Mouse (Mus musculus): ENCODE results near the gene Flad1.
"Not testable (repeated sequence)": the region's sequence is repeated elsewhere in the genome, so short reads cannot be mapped to it uniquely, and the experiment has no call there.

Flad1 gene

DNA sequence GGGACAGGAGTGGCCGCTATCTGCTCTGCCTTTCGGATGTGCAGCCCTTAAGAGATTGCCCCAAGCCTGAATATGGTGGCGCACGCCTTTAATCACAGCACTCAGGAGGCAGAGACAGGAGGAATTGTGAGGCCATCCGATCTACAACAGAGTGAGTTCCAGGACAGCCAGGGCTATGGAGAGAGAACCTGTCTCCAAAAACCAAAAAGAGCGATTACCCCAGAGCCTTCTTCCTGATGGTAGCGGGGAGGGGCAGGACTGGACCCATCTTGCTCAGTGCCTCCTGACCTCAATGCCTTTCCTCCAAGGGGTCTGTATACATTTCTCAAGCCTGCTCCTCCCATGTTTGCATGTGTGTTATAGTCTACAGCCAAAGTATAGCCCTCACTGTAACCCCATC is 17.4 kb upstream of the Flad1 start:
- not testable (repeated sequence) for DNase-seq (ENCODE audit: low read depth, low spot score)

DNA sequence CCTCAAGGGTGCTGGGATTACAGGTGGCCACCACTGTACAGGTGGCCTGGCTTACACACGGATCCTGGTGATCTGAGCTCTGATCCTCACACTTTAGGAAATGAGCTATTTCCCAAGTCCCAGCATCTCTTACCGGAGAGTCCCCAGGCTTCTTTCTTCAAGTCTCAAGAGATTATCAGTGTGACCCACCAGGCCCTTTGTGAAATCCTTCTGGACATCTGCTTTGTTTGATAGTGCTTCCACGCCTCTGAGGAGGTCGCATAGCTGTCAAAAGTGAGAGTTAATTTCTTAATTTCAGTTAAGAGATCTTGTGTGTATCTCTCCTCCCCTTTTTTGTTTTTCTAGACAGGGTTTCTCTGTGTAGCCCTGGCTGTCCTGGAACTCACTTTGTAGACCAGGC is 14.2 kb upstream of the Flad1 start:
- no peak for DNase-seq (ENCODE audit: low read depth, low spot score)

DNA sequence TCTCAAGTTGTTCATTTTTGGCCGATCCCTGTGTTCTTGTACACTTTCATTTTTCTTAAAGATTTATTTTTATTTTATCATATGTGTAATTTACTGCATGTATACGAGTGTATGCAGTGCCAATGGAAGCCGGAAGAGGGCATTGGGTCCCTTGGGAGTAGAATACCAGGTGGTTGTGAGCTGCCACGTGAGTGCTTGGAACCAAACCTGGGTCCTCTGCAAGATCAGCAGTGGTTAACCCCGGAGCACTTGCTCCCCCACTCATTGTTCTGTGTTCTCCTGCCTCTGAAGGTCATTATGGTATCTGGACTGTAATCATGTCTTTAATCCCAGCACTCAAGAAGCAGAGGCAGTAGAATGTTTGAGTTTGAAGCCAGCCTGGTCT is 13.5 kb upstream of the Flad1 start:
- DNase-seq (ENCODE audit: low read depth, low spot score), result no peak

DNA sequence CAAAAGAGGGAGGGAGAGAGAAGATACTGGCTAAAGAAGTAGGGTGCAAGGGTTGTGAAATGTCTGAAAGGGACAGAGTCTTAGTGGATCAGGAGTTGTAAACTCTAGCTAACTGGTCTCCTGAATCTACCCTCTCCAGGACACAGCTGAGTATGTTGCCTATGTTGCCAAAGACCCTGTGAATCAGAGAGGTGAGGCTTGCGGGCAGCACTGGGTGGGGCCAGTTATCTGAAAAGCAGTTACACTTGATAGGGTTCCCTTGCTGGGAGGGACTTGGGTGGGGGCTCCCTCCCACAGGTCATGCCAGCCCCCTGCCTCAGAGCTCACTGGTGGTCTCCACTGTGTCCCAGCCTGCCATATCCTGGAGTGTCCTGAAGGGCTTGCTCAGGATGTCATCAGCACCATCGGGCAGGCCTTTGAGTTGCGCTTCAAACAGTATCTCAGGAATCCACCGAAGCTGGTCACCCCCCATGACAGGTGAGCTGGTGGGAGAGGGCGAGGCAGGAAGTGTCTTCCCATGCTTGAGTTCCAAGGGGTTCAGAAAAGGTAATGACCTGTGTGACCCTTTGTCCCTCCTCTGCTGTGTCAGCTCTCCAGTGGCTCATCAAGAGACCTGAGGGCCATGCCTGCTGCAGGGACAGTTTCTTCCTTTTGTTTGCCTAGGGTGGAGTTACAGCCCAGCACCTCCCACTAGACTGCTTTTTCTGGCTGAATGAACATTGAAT is 12.9 kb upstream of the Flad1 start:
- no peak for DNase-seq (ENCODE audit: low read depth, low spot score)

DNA sequence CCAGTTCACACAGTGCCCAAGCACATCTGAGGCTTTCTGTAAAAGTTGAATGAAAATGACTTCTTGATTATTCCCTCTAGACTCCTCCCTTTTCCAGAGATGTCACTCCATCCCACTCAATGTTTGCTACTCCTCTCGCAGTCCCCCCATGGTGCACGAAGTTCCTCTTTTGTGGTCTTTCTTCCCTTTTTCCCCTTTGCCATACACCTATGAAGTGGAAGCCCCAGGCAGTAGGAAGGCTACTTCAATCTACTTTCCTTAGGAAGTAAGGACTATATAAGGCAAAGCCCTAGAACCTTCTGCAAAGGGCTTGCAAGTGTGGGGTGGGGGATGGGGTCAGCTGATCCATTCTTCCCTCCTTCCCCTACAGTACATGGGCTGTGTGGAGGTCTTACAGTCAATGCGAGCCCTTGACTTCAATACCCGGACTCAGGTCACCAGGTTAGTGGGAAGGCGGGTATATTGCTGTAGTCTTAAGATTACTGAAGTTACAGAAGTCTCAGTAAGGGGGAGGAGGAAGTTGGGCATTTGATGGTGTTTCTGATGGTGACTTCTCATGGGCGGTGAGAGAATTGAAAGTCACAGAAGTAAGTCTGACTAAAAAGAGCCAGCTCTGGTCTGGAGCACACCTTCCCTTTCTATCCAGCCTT is 11.0 kb upstream of the Flad1 start:
- no peak for DNase-seq (ENCODE audit: low read depth, low spot score)

DNA sequence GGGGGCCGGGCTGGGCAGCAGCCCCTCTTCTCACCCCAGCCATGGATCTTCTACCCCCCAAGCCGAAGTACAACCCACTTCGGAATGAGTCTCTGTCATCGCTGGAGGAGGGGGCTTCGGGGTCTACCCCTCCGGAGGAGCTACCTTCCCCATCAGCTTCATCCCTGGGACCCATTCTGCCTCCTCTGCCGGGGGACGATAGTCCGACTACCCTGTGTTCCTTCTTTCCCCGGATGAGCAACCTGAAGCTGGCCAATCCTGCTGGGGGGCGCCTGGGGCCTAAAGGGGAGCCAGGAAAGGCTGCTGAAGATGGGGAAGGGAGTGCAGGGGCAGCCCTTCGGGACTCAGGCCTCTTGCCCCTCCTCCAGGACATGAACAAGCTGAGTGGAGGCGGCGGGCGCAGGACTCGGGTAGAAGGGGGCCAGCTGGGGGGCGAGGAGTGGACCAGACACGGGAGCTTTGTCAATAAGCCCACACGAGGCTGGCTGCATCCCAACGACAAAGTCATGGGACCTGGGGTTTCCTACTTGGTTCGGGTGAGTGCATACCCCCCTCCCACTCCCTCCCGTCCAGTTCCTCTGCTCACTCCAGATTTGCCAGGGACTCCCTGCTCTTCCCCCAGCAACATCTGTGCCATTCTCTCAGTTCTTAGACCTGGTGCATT is 10.3 kb upstream of the Flad1 start:
- DNase-seq (ENCODE audit: low read depth, low spot score), result no peak

DNA sequence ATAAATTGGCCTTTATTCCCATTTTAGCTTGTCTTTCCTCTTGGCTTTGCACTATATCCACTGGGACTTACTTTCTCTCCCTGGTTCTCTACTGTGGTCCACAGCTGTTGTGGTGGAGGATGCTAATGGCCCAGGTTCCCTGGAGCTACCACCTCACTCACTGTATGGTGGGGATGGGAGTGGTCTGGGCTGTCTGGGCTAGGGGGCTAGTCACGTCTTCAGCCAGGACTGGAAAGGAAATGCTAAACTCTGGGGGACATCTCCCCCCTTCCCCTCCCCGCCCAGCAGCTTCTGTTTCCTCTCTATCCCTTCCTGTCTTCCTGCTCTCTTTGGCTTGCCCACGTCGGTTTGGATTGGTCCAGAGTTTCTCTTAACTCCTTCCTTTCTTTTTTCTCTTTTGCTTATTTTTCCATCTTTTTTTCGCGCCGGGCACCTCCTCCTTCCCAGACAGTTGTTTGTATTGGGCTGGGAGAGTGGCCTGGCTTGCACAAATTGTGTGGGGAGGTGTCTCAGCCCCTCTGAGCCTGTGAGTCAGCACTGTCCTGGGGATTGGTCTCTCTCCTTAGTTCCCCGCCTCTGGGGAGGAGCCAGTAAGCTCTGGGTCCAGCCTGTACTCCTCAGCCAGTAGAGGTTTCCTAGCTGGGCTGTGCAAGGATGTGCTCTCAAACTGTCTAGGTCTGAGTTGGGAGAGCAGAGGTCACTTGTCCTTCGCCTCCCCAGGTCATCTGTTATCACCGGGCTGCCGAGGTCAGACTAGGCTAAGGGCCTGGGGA is 9.5 kb upstream of the Flad1 start:
- DNase-seq (ENCODE audit: low read depth, low spot score), result peak; percentile 11

DNA sequence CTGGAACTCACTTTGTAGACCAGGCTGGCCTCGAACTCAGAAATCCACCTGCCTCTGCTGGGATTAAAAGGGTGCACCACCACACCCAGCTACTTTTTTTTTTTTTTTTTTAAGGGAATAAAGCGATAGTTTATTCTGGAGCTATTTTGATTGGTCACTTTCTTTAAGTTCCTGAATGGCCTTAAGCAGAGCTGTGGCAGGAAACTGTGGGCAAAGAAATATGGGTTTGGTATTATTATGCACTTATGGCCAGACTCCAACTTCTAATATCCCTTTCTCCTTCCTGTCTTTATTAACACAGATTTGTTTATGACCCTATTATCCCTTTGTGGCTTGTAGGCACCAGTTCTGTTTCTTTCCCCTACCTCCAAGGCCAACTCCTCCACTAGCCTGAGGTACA is 8.8 kb upstream of the Flad1 start:
- DNase-seq (ENCODE audit: low read depth, low spot score), result no peak

DNA sequence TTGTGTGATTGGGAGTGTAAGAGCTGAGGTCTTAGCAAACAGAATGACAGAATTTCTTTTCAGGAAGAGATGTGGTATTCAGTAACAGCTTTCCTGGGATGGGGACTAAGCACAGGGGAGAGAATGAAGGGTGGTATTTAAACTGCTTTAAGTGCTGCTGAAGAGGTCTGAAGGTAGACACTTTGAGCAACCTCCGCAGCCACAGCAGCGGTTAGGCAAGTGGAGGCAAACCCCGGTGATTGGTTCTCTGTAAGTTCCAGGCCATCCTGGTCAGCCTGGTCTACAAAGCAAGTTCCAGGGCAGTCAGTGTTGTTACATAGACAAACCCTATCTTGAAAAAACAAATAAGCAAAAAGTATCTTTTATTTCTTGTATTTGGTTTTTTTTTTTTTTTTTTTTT is 8.3 kb upstream of the Flad1 start:
- no peak for DNase-seq (ENCODE audit: low read depth, low spot score)

DNA sequence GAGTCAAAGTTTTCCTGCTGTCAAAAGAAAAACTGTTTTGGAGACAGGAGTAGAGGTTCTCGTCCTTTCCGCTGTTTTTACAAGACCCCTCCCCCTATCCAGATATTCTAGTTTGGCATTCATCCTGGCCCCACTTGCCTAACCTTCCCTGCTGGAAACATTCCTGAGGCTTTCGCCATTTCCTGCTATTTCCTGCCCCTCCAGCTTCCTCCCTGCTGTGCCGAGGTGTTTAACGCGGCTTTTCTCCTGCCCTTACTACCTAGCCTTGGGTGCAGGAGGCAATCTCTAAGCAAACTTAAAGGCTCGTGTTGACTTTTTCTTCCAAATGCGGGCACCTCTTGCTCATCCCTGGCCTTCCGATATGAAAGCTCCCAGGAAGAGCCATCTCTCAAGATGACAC is 7.9 kb upstream of the Flad1 start:
- no peak for DNase-seq (ENCODE audit: low read depth, low spot score)

DNA sequence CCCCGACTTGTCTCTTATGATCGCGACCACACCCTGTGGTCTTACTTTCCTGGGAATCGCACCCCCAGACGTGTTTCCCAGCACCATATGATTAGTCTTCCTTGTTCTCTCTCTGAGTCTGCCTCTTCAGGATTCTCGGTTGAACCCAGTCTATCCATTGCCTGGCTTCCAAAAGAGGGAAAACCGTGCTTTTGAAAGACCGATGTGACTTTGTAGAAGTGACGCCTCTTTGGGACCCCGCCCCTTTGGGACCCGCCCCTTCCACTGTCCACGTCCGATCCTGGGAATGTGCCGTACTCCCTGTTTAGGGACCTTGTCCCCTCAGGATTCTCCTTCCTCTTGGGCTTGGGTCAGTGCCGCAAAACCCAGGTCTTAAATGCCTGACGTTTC is 7.2 kb upstream of the Flad1 start:
- no peak for DNase-seq (ENCODE audit: low read depth, low spot score)

DNA sequence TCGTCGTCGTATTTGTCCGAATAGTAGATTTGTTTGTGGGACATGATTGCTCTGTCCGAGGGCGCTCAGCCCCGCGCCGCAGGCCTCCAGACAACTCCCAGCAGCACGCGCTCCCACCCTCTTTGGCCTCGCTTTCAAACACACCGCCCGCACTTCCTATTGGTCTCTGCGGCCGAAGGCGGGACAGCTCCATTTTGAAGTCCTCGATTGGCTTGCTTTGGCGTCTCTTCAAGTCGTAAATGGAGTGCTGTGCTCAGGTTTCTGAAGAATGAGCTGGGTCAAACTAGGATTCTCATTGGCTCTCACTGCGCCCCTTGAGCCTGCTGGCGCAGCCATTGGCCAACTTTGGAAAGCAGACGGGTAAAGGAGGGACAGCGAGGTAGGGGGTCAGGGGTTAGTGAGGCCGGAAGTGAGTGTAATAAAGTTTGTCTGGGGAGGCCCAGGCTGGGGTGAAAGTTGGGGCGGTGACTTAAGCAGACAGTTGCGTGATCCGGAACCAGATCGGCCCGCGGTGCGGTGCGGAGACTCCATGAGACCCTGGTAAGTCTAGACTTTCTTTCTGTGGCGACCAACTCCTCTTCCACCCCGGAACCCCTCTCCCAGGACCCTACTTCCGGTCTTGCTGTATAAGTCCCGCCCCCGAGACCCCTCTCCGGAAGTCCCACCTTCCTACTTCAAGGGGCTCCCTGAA is 6.6 kb upstream of the Flad1 start, which contains the start of the genes Cks1b and Shc1:
Cks1b (minus strand) TSS at position 214 of the 691 bp plus-strand sequence.
Shc1 (plus strand) TSS at position 274 of the 691 bp plus-strand sequence.
- peak; percentile 96 for DNase-seq (ENCODE audit: low read depth, low spot score)

DNA sequence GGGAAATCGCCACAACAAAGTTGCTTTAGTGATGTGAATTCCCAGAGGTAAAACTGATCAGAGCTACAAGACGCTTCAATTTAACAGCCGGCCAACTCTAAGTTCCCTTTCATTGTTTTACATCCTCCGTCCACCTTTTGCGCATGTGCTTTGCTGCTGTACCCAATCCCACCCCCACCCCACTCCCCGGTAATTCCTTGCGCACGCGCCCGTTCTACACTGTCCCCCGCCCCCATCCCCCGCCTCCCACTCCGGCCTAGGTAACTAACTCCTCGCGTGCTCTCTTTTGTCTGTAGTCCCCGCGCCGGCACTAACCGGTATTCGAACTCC is 6.1 kb upstream of the Flad1 start:
- no peak for DNase-seq (ENCODE audit: low read depth, low spot score)

DNA sequence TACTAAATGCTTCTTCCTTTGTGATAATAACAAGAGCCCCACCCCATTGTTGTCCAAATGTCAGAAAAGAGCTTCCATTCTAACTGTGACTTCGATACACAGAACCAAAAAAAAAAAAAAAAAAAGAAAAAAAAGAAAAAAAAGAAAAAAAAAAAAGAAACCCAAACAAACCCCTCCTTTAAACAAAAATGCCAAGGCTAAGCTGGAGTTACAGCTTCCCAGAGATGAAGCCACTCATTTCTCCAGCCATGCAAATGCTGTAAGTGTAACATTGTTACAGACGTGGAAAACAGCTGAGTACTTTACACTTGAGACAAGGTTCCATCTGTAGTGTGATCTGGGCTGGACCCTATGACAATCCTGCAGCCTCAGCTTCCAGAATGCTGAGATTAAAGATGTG is 5.5 kb upstream of the Flad1 start:
- DNase-seq (ENCODE audit: low read depth, low spot score), result no peak

DNA sequence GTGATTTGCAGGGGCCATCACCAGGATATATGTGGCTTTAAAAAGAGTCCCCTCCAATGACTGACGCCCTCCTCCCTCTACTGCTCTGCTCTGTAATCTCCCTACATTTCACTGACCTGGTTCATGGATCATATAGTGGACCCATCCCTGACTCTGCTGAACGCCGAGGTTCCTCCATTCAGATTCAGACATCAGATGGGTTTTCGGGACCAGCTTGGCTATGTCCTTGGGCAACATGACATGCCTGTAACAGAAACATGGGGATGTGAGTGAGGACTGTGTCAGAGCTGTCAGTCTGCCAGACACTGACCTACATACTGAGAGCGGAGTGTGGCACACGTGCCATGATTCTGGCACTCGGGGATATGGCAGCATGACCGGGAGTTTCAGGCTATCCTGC is 4.5 kb upstream of the Flad1 start:
- DNase-seq (ENCODE audit: low read depth, low spot score), result no peak

DNA sequence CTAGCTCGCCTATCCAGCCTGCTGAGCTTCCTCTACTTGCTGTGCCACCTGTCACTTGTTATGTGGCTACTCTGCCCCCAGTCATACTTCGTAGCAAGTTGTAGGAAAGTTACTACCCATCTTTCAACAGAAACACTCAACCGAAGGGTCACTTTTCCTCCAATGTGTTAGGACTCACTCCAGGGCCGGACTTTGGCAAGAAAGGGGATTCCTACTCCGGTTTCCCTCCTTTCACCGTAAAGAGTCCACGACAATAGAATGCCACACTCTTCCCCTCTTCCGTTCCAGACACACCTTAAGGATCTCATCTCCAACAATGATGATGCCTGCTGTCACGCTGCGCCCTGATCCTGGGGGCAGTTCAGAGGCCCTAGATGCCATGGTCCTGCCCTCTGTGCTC is 806 bp downstream of the Flad1 start:
- no peak for DNase-seq (ENCODE audit: low read depth, low spot score)

DNA sequence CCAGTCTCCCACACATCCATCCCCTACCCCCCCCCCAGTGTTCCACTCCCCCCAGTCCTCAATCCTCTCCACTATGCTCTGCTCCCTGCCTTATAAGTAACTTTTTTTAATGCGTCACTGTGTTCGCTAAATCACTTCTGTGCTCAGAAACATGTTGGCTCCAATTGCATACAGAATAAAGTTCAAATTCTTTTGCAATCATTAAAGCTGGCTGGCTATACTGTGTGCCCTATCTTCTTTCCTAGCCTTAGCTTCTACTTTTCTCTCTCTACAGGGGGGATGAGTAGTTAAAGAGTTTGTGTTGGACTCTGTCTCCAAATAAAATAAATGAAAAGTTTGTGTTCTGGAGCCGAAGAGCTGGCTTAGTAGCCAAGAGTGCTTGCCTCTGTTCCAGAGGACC is 2.0 kb downstream of the Flad1 start:
- DNase-seq (ENCODE audit: low read depth, low spot score), result no peak

DNA sequence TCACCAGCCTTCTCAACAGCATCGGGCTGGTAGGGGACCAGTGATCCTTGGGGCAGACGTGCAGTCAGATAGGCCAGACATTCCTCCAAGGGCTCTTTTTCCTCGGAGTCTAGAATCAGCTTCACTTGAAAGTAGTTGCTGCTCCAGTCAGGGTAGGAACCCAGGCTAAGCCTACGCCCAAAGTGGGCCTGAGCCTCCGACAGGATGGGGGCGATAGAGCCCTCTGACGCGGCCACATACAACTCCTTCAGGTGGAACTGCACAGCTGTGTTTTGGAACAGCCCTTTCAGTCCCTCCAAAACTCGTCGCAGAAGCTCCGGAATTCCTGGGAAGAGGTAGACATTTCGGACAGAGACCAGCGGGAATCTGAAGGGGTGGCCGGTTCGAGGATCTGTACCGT is 3.2 kb downstream of the Flad1 start:
- DNase-seq (ENCODE audit: low read depth, low spot score), result no peak

DNA sequence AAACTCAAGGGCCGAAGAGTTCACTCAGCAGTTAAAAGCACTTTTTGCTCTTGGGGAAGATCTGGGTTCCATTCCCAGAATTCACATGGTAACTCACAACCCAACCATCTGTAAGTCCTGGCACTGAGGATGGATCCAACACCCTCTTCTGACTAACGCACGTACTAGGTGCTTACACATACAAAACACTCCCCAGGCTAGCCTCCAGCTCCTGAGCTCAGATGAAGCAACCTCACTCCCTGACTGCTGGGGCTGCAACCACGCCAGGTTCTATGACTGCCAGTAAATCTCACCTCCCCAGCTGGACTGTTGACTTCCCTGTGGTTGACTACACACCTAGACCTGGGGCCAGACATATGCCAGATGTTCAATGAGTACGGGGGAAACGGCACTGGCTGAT is 4.8 kb downstream of the Flad1 start:
- DNase-seq (ENCODE audit: low read depth, low spot score), result no peak

DNA sequence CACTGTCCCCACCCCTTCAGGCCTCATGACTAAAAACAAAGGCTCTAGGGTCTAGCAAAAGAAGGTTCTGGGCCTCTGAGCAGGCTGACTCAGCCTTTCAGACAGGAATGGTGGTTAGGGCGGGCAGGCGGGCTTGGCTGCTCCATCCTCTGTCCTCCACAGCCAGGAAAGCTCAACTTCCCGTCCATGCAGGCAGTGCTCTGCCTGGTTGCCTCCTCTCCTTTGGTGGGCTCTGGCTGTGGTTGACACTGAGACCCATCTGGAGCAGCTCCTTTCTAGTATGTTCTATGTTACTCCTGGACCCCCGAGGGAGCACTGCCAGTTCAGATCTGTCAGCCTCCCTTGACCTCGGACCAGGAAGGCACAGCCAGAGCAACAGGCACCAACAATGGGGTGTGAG is 9.0 kb downstream of the Flad1 start, which contains the start of gene Lenep:
Lenep (minus strand) TSS at position 101 of the 400 bp plus-strand sequence.
- no peak for DNase-seq (ENCODE audit: low read depth, low spot score)

DNA sequence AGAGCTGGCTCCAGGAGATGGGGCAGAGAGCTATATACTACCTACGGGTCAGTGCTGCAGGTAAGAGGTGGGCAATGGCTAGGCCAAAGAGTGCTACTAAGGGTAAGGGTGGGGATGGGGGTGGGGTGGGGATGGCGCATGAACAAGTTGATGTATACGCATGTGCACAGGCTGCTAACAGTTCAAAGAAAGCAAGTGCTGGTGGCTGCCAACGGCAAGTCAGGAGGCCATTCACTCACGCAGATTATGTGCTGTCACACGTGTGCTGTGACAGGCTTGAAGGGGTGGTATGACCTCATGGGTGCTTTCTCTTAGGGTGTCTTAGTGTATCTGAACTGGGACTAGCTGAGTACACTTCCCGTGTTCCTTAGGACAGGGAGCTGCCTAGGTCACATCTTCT is 10.3 kb downstream of the Flad1 start:
- DNase-seq (ENCODE audit: low read depth, low spot score), result no peak

DNA sequence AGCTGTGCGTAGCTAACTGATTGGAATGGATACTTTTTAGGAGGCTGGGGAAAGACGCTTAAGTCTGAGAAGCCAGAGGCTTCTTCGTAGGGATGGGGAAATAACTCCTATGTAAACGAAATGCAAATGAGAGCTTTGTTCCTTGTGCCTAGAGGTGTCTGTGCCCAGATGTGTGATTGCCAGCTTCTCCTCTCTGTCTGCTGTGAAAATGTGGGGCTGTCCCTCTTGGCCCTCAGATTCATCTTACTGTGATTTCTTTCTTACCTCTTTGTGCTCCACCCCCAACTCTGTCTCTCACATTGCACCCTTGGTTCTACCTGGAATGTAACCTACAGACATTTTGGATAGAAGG is 15.0 kb downstream of the Flad1 start:
- DNase-seq (ENCODE audit: low read depth, low spot score), result no peak

Measured in CD4-positive, CD25-positive, alpha-beta regulatory T cell, adult 2 months (primary cell).